Mouse (Mus musculus) limb, embryonic 10.5 days (tissue): Measurements from ENCODE around the gene Gm3173. TPM values are rescaled to one million over a fixed set of nuclear protein-coding genes. Genes with fewer than 3 reads are reported as not detected.
"Not testable (repeated sequence)": the region's sequence is repeated elsewhere in the genome, so short reads cannot be mapped to it uniquely, and the experiment has no call there.

ENCODE experiments used
- DNase-seq: peaks from one replicate; pipeline ENCODE4 v3.0.0-alpha.2; 2017; ENCODE audit warnings: low spot score
- H3K27ac ChIP-seq: fragments of 300-500 bp; sonication (generic); 2 replicates; pipeline ENCODE4 v1.5.1; 2016; ENCODE audit warnings: mild to moderate bottlenecking
- H3K27me3 ChIP-seq: fragments of 300-500 bp; sonication (generic); 2 replicates; pipeline ENCODE4 v1.6.1; 2016; ENCODE audit warnings: low read depth, mild to moderate bottlenecking; ENCODE audit not compliant: poor library complexity, severe bottlenecking
- H3K36me3 ChIP-seq: fragments of 300-500 bp; sonication (generic); 2 replicates; pipeline ENCODE4 v1.6.1; 2016; ENCODE audit warnings: mild to moderate bottlenecking, moderate library complexity
- H3K4me1 ChIP-seq: fragments of 300-500 bp; sonication (generic); 2 replicates; pipeline ENCODE4 v1.6.1; 2016
- H3K4me3 ChIP-seq: fragments of 300-500 bp; sonication (generic); 2 replicates; pipeline ENCODE4 v1.5.1; 2016; ENCODE audit warnings: mild to moderate bottlenecking, moderate library complexity
- H3K9me3 ChIP-seq: fragments of 300-500 bp; sonication (generic); replicated peaks from 2 replicates; pipeline ENCODE4 v1.6.1; 2016; ENCODE audit warnings: mild to moderate bottlenecking
- WGBS: fragments of 180-500 bp; shearing (Covaris S2); methylation state at CpG from one replicate; pipeline ENCODE4 v1.1.7; 2016; 5-methylcytosine and 5-hydroxymethylcytosine counted together
- polyA plus RNA-seq: library from polyadenylated mRNA; unstranded; fragments of >200 nt; fragmentation: Nextera tagmentation; extraction: Ambion mirVana; gene quantifications from 2 replicates; pipeline ENCODE4 v1.2.1, GENCODE M21; 2016

Gm3173 gene
- not detected in 2 replicates for polyA plus RNA-seq

GRCm38 (mm10) chr14:4430692-4431091 is at the start of gene Gm3173:
TSS of gene Gm3173 (plus strand) at chr14:4430992.
- not testable (repeated sequence) for H3K4me1 ChIP-seq, H3K4me3 ChIP-seq, H3K36me3 ChIP-seq, H3K27me3 ChIP-seq, H3K27ac ChIP-seq, DNase-seq, H3K9me3 ChIP-seq

- H3K9me3 ChIP-seq, H3K4me3 ChIP-seq, DNase-seq, H3K27me3 ChIP-seq, H3K36me3 ChIP-seq, H3K4me1 ChIP-seq, H3K27ac ChIP-seq: not testable (repeated sequence)
Observed at GRCm38 (mm10) chr14:4385606-4386005, 45.2 kb upstream of the Gm3173 start.

- not testable (repeated sequence) for DNase-seq, H3K9me3 ChIP-seq, H3K4me3 ChIP-seq, H3K4me1 ChIP-seq, H3K27ac ChIP-seq, H3K27me3 ChIP-seq, H3K36me3 ChIP-seq
- WGBS, result 86% methylated on average over 4 of the region's 6 CpGs
Observed at GRCm38 (mm10) chr14:4392841-4393530, 37.8 kb upstream of the Gm3173 start.

GRCm38 (mm10) chr14:4397226-4397625 is 33.6 kb upstream of the Gm3173 start, which contains the start of gene Gm3159:
TSS of gene Gm3159 (plus strand) at chr14:4397526.
- not testable (repeated sequence) for H3K27ac ChIP-seq, H3K36me3 ChIP-seq, H3K4me1 ChIP-seq, H3K9me3 ChIP-seq, DNase-seq, H3K4me3 ChIP-seq, H3K27me3 ChIP-seq
- 100% methylated on average over 1 of the region's 3 CpGs for WGBS

GRCm38 (mm10) chr14:4398624-4399023 is 32.2 kb upstream of the Gm3173 start:
- H3K4me1 ChIP-seq, H3K9me3 ChIP-seq, DNase-seq, H3K27me3 ChIP-seq, H3K36me3 ChIP-seq, H3K27ac ChIP-seq, H3K4me3 ChIP-seq: not testable (repeated sequence)

GRCm38 (mm10) chr14:4400115-4400789 is 30.5 kb upstream of the Gm3173 start:
- not testable (repeated sequence) for H3K4me3 ChIP-seq, H3K4me1 ChIP-seq, H3K27me3 ChIP-seq, H3K36me3 ChIP-seq, DNase-seq, H3K27ac ChIP-seq, H3K9me3 ChIP-seq
- 84% methylated on average over 5 of the region's 5 CpGs for WGBS

- not testable (repeated sequence) for H3K4me3 ChIP-seq, H3K9me3 ChIP-seq, H3K36me3 ChIP-seq, DNase-seq, H3K4me1 ChIP-seq, H3K27ac ChIP-seq, H3K27me3 ChIP-seq
- 88% methylated on average over 5 of the region's 5 CpGs for WGBS
Observed at GRCm38 (mm10) chr14:4401245-4401644, 29.5 kb upstream of the Gm3173 start.

GRCm38 (mm10) chr14:4403840-4404239 is 27.0 kb upstream of the Gm3173 start:
- H3K4me3 ChIP-seq, H3K4me1 ChIP-seq, H3K9me3 ChIP-seq, H3K36me3 ChIP-seq, H3K27ac ChIP-seq, DNase-seq, H3K27me3 ChIP-seq: not testable (repeated sequence)

GRCm38 (mm10) chr14:4409939-4410338 is 20.9 kb upstream of the Gm3173 start:
- 57% methylated on average over 1 of the region's 1 CpGs for WGBS
- H3K27me3 ChIP-seq, H3K27ac ChIP-seq, H3K9me3 ChIP-seq, H3K4me1 ChIP-seq, H3K4me3 ChIP-seq, DNase-seq, H3K36me3 ChIP-seq: not testable (repeated sequence)

GRCm38 (mm10) chr14:4414965-4415835 is 15.6 kb upstream of the Gm3173 start, which contains the start of gene Gm3164:
TSS of gene Gm3164 (plus strand) at chr14:4415448.
- H3K27me3 ChIP-seq, result not testable (repeated sequence)
- WGBS, result under 1% methylated on average over 27 of the region's 59 CpGs

GRCm38 (mm10) chr14:4481445-4481844 is 50.7 kb downstream of the Gm3173 start, which contains the start of gene Gm3182:
TSS of gene Gm3182 (plus strand) at chr14:4481745.
- H3K4me3 ChIP-seq, H3K9me3 ChIP-seq, H3K36me3 ChIP-seq, H3K27me3 ChIP-seq, DNase-seq, H3K27ac ChIP-seq, H3K4me1 ChIP-seq: not testable (repeated sequence)
- 90% methylated on average over 1 of the region's 2 CpGs for WGBS

More at GRCm38 (mm10) chr14:4414965-4415835, 15.6 kb upstream of the Gm3173 start, which contains the start of gene Gm3164:
- not testable (repeated sequence) for H3K36me3 ChIP-seq, H3K4me1 ChIP-seq, H3K9me3 ChIP-seq
- H3K4me3 ChIP-seq, result peak within 1 kb of the TSS; percentile 50
- DNase-seq, result peak; percentile 45
- H3K27ac ChIP-seq, result peak within 1 kb of the TSS; percentile 46; the same call in 1 of the 2 replicates

GRCm38 (mm10) chr14:4499425-4499824 is 68.6 kb downstream of the Gm3173 start:
- H3K4me3 ChIP-seq, result peak overlapping the region; percentile 36
- not testable (repeated sequence) for H3K4me1 ChIP-seq, H3K9me3 ChIP-seq, H3K27me3 ChIP-seq, H3K36me3 ChIP-seq, H3K27ac ChIP-seq
- 5% methylated on average over 19 of the region's 25 CpGs for WGBS
- DNase-seq, result peak; percentile 29

- not testable (repeated sequence) for H3K36me3 ChIP-seq, DNase-seq, H3K4me1 ChIP-seq, H3K27me3 ChIP-seq, H3K4me3 ChIP-seq, H3K27ac ChIP-seq, H3K9me3 ChIP-seq
- WGBS, result no CpG with 5 or more reads among the region's 2 CpGs
Observed at GRCm38 (mm10) chr14:4555105-4555504, 124.3 kb downstream of the Gm3173 start, which contains the start of gene Gm3047. TSS of gene Gm3047 (plus strand) at chr14:4555405.
